Mouse (Mus musculus) embryonic facial prominence, embryonic 10.5 days (tissue): ENCODE data around the gene Crim1. TPM values are rescaled to one million over a fixed set of nuclear protein-coding genes. Genes with fewer than 3 reads are reported as not detected.

Source experiments
- DNase-seq: peaks from one replicate; pipeline ENCODE4 v3.0.0-alpha.2; 2017; ENCODE audit warnings: low spot score
- H3K27ac ChIP-seq: fragments of 300-500 bp; sonication (generic); replicated peaks from 2 replicates; pipeline ENCODE4 v1.5.1; 2016; ENCODE audit warnings: mild to moderate bottlenecking
- H3K27me3 ChIP-seq: fragments of 300-500 bp; sonication (generic); replicated peaks from 2 replicates; pipeline ENCODE4 v1.6.1; 2016; ENCODE audit warnings: low read depth, mild to moderate bottlenecking; ENCODE audit not compliant: poor library complexity, severe bottlenecking
- H3K36me3 ChIP-seq: fragments of 300-500 bp; sonication (generic); replicated peaks from 2 replicates; pipeline ENCODE4 v1.6.1; 2016; ENCODE audit warnings: mild to moderate bottlenecking, moderate library complexity
- H3K4me1 ChIP-seq: fragments of 300-500 bp; sonication (generic); 2 replicates; pipeline ENCODE4 v1.6.1; 2016
- H3K4me3 ChIP-seq: fragments of 300-500 bp; sonication (generic); 2 replicates; pipeline ENCODE4 v1.5.1; 2016; ENCODE audit warnings: mild to moderate bottlenecking, moderate library complexity
- H3K9me3 ChIP-seq: fragments of 300-500 bp; sonication (generic); 2 replicates; pipeline ENCODE4 v1.6.1; 2016; ENCODE audit warnings: mild to moderate bottlenecking
- WGBS: fragments of 180-500 bp; shearing (Covaris S2); methylation state at CpG from one replicate; pipeline ENCODE4 v1.1.7; 2016; 5-methylcytosine and 5-hydroxymethylcytosine counted together
- polyA plus RNA-seq: library from polyadenylated mRNA; unstranded; fragments of >200 nt; fragmentation: Nextera tagmentation; extraction: Ambion mirVana; gene quantifications from 2 replicates; pipeline ENCODE4 v1.2.1, GENCODE M21; 2016

The Crim1 gene
- polyA plus RNA-seq, 1 experiment from 2014 or later, result 2.2 TPM

DNA sequence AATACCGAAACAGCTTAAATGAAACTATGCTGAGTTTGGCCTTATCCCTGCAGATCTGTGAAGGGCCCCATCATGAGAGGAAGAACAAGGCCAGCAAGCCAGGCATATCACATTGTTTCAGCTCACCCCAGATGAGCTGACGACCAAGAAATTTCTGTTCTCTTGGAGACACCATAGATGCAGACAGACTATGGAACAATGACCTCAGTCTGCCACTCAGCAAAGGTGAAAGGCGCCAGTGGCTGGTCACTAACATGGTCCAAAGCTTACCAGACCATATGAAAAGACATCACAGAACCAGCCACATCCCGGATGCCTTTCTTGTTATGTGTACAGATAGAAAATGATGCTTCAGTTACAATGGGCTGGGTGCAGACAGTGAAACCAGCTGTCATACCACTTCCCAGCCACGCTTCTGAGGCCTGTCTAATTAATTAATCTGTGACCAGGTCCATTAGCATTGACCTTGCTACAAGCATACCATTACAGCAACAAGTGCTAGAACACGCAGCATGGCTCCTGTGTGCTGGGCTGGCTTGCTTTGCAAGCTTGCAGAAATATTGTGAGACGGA lies 125.8 kb downstream of the Crim1 start:
- Histone ChIP-seq H3K4me1 (peaks cover 26% of the 10 kb centered on the region), H3K4me3 (no peak overlapping the region), H3K9me3 (no peaks in the 10 kb centered on the region), H3K27ac (no peak overlapping the region), H3K27me3 (no peaks in the 10 kb centered on the region), H3K36me3 (peaks cover 6% of the 10 kb centered on the region; the same call in 1 of the 2 replicates)
- WGBS, result 79% methylated on average over 7 of the region's 7 CpGs
- DNase-seq, result no peak

DNA sequence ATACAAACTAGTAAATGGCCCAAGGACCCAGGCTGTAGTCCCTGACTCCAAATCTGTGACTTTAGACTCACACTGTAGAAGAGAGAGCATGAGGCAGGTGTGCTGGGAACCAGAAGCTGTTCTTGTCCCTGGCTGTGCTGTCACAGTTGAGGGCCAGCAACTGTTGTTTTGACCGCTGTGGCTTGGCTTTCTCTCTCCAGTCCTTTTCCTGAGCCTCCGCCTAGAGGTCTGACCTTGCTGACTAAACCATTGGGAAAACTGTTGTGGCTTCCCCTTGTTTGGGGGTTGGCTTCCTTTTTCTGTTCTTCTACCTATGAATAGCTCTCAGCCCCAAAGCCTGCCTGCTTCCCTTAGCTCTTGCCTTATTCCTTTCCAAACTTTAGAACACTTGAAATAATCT lies 126.3 kb downstream of the Crim1 start:
- no peak for DNase-seq
- Histone ChIP-seq H3K9me3 (no peaks in the 10 kb centered on the region), H3K36me3 (peaks cover 6% of the 10 kb centered on the region; the same call in 1 of the 2 replicates), H3K27ac (no peak overlapping the region), H3K4me1 (peaks cover 25% of the 10 kb centered on the region), H3K4me3 (no peak overlapping the region), H3K27me3 (no peaks in the 10 kb centered on the region)
- 88% methylated on average over 2 of the region's 2 CpGs for WGBS

- Histone ChIP-seq H3K27ac (no peak overlapping the region), H3K4me1 (peaks cover 22% of the 10 kb centered on the region), H3K4me3 (no peak overlapping the region), H3K36me3 (peaks cover 6% of the 10 kb centered on the region; the same call in 1 of the 2 replicates), H3K9me3 (no peaks in the 10 kb centered on the region), H3K27me3 (no peaks in the 10 kb centered on the region)
- WGBS, result 81% methylated on average over 4 of the region's 4 CpGs
- no peak for DNase-seq
Observed at GRCm38 (mm10) chr17:78327187-78327586, 127.1 kb downstream of the Crim1 start.

DNA sequence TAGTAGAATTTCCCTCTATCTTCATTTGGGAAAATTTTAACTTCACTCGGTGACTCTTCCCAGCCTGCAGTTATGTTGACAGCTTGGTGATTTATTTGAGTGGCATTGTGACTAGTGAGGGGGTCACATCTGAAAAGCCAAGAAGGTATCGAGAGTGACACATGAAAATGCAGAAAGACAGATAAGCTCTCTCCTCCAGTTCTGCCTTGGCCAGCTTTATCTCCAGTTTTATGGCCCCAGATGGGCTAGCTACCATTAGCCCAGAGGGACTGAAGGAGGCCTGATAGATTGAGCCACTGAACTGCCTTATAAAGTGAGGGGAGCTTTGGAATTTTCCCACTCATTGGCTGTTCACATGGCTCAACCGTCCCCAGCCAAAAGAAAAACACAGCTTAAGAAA lies 128.2 kb downstream of the Crim1 start:
- Histone ChIP-seq H3K9me3 (no peaks in the 10 kb centered on the region), H3K4me3 (no peak overlapping the region)
- 71% methylated on average over 3 of the region's 3 CpGs for WGBS

DNA sequence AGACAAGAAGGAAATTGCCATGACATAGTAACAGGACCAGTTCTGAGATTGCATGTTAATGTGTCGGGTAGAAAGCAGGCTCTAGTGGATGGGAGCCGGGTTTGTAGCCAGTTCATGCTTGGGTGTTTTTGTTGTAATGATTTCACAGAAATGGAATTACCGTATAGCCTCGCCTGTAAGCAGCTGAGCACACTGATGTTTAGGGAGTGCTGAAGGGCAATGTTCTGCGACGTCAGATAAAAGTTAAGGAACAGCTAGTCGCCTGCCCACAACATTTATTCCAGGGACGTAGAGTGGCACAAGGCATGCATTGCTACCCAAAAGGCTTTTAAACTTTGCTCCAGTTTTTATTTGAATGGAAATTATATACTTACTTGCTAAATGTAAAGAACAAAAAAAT lies 131.4 kb downstream of the Crim1 start:
- no peak overlapping the region for H3K27ac ChIP-seq
- no peak for DNase-seq
- 0 out of 2 replicates have a peak, but pooled peaks cover under 1% of the 10 kb centered on the region for H3K4me1 ChIP-seq
- 91% methylated on average over 8 of the region's 8 CpGs for WGBS
- no peak overlapping the region for H3K4me3 ChIP-seq
- no peaks in the 10 kb centered on the region for H3K9me3 ChIP-seq
- peaks cover 16% of the 10 kb centered on the region for H3K36me3 ChIP-seq
- H3K27me3 ChIP-seq, result no peaks in the 10 kb centered on the region

More for the DNA sequence above, 128.2 kb downstream of the Crim1 start:
- Histone ChIP-seq H3K4me1 (peaks cover 11% of the 10 kb centered on the region), H3K36me3 (peaks cover 6% of the 10 kb centered on the region; the same call in 1 of the 2 replicates), H3K27ac (no peak overlapping the region), H3K27me3 (no peaks in the 10 kb centered on the region)
- DNase-seq, result no peak

- Histone ChIP-seq H3K4me1 (no peaks in the 10 kb centered on the region), H3K4me3 (no peak overlapping the region), H3K27ac (no peak overlapping the region), H3K36me3 (peaks cover 23% of the 10 kb centered on the region), H3K9me3 (no peaks in the 10 kb centered on the region), H3K27me3 (no peaks in the 10 kb centered on the region)
- 92% methylated on average over 10 of the region's 10 CpGs for WGBS
- DNase-seq, result no peak
Observed at GRCm38 (mm10) chr17:78333275-78333674, 133.2 kb downstream of the Crim1 start.

- H3K4me1 ChIP-seq, result 0 out of 2 replicates have a peak, but pooled peaks cover 4% of the 10 kb centered on the region
- peaks cover 23% of the 10 kb centered on the region for H3K36me3 ChIP-seq
- no peak overlapping the region for H3K27ac ChIP-seq
- H3K4me3 ChIP-seq, result no peak overlapping the region
- H3K27me3 ChIP-seq, result no peaks in the 10 kb centered on the region
- 87% methylated on average over 8 of the region's 8 CpGs for WGBS
- no peaks in the 10 kb centered on the region for H3K9me3 ChIP-seq
- DNase-seq, result no peak
Observed at GRCm38 (mm10) chr17:78335250-78335649, 135.2 kb downstream of the Crim1 start.

GRCm38 (mm10) chr17:78343688-78344087 lies 143.6 kb downstream of the Crim1 start:
- no peak overlapping the region for H3K4me3 ChIP-seq
- H3K27ac ChIP-seq, result no peak overlapping the region
- DNase-seq, result no peak
- WGBS, result 91% methylated on average over 3 of the region's 3 CpGs
- H3K9me3 ChIP-seq, result no peaks in the 10 kb centered on the region
- peaks cover 19% of the 10 kb centered on the region for H3K36me3 ChIP-seq
- no peaks in the 10 kb centered on the region for H3K27me3 ChIP-seq
- H3K4me1 ChIP-seq, result 0 out of 2 replicates have a peak, but pooled peaks cover 4% of the 10 kb centered on the region

DNA sequence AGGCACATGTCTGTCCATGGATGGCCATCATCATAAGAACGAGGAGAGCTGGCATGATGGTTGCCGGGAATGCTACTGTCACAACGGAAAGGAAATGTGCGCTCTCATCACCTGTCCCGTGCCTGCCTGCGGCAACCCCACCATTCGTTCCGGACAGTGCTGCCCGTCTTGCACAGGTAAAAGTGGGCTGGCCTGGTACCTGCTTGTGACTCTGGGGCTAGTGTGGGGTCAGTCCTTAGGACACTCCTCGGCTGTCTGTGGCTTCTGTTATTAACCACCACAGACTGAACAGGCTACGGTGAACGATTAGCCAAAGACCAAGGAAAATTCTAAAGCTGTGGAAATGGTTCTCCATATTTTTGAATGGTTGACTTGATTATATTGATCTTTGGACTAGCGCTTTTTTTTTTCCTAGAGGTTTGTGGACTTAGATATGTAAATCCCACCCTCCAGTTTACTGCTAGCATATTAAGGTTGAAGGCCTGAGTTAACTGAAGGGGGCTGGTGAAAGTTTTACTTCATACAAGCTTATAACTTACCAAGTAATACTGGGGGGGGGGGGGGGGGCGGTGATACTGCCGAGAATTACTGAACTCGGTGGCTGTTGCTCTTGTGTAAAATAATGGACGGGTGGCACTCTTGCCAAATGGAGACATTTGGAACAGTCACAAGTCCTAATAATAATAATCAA lies 147.2 kb downstream of the Crim1 start:
- Histone ChIP-seq H3K4me3 (no peak overlapping the region), H3K9me3 (no peaks in the 10 kb centered on the region), H3K27ac (no peak overlapping the region), H3K4me1 (0 out of 2 replicates have a peak, but pooled peaks cover 5% of the 10 kb centered on the region), H3K27me3 (no peaks in the 10 kb centered on the region), H3K36me3 (peaks cover 34% of the 10 kb centered on the region)
- 96% methylated on average over 17 of the region's 17 CpGs for WGBS
- DNase-seq, result no peak

GRCm38 (mm10) chr17:78351676-78352499 lies 151.8 kb downstream of the Crim1 start:
- WGBS, result 80% methylated on average over 12 of the region's 12 CpGs
- no peak overlapping the region for H3K27ac ChIP-seq

GRCm38 (mm10) chr17:78352500-78352855 lies 152.4 kb downstream of the Crim1 start:
- Histone ChIP-seq H3K27ac (no peak overlapping the region), H3K4me3 (no peak overlapping the region), H3K9me3 (no peaks in the 10 kb centered on the region), H3K36me3 (peaks cover 34% of the 10 kb centered on the region), H3K27me3 (no peaks in the 10 kb centered on the region), H3K4me1 (peaks cover 21% of the 10 kb centered on the region)
- WGBS, result 88% methylated on average over 3 of the region's 3 CpGs
- no peak for DNase-seq

More at GRCm38 (mm10) chr17:78351676-78352499, 151.8 kb downstream of the Crim1 start:
- Histone ChIP-seq H3K27me3 (no peaks in the 10 kb centered on the region), H3K36me3 (peaks cover 39% of the 10 kb centered on the region), H3K9me3 (no peaks in the 10 kb centered on the region), H3K4me3 (no peak overlapping the region), H3K4me1 (peaks cover 21% of the 10 kb centered on the region)
- no peak for DNase-seq

DNA sequence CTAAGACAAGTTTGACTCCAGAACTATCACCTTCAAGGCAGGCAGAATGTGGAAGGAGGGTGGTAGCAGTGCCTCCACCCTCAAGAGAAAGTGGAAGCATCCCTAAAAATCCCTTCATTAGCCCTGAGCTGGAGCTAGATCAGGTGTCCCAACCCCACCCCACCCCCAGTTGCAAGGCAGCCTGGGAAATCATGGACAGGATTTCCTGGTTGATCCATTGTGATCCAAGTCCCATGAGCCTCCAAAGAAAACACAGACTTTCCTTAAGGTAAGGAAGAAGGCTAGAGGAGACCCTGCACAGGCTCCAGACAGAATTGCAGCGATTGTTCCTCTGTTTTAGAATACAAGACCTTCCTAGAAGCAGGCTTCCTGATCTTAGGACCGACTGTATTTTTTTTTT lies 154.4 kb downstream of the Crim1 start:
- Histone ChIP-seq H3K4me1 (peaks cover 21% of the 10 kb centered on the region), H3K4me3 (no peak overlapping the region), H3K9me3 (no peaks in the 10 kb centered on the region), H3K36me3 (peaks cover 24% of the 10 kb centered on the region), H3K27me3 (no peaks in the 10 kb centered on the region), H3K27ac (no peak overlapping the region)
- 78% methylated on average over 2 of the region's 2 CpGs for WGBS
- DNase-seq, result no peak
